Mouse (Mus musculus) testis, adult 2 months (tissue): ENCODE data around the gene Tmem119.

Source experiments
- CTCF ChIP-seq: fragments of 200-500 bp; IDR thresholded peaks from 2 replicates; pipeline ENCODE4 v1.5.1; 2012; ENCODE audit warnings: low read depth, mild to moderate bottlenecking, inconsistent platforms, low read length, moderate library complexity; ENCODE audit not compliant: control insufficient read depth, insufficient read depth, insufficient replicate concordance
- POLR2A ChIP-seq: fragments of 200-500 bp; IDR thresholded peaks from 2 replicates; pipeline ENCODE4 v1.6.1; 2012; ENCODE audit warnings: low read depth, mild to moderate bottlenecking, inconsistent platforms, low read length, moderate library complexity; ENCODE audit not compliant: control insufficient read depth

DNA sequence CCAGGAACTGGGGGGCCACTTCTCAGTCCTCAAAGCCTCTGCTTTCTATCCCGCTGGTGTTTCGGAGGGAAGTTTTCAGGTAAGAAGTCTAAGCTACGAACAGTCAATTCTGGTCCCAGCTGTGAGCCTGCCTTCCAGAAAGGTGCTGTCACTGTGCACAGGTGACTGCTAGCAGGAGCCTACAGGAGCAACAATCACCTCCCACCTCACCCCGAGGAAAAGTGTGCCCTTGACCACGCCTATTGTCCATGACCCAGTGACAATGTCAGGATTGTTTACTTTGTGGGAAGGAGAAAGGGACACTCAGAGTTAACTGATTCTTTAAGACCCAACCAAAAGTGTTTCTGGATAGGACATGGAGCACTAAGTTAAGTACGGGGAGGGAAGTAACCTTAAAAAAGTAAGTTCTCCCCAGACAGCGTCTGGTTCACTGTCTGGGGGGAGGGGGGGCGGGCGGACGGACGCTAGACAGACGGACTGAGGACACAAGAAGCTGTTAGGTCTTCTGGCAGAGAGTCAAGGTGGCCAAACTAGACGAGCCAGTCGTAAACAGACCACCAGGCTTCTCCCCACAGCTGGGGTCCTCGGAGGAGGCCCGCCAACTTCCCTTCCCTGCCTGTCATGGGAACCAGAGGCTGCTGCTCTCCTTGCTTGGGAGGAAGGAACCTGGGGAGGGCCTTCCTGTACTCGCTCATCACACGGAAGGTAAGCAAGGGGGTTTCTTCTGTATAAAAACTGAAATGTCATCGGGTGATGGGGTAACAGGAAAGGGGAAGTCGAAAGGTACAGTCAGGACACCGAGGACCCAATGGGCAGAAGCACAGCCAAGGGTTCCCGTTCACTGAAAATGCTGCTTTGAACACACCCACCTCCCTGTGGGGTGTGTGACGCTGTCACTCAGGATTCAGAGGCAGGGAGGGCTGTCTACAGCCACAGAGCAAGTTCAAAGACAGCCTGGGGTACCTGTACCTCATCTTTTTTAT, 41.2 kb upstream of the Tmem119 start:
- no peak for TF ChIP-seq CTCF
- TF ChIP-seq POLR2A, result no peak
